Mouse (Mus musculus) brain, embryonic 18.5 days (tissue): ENCODE measurements around the gene Ubl5.
"Not testable (repeated sequence)": the region's sequence is repeated elsewhere in the genome, so short reads cannot be mapped to it uniquely, and the experiment has no call there.

ENCODE experiments used
- DNase-seq: peaks from one replicate; pipeline ENCODE4 v3.0.0-alpha.2; 2012; ENCODE audit warnings: low read depth, low spot score

Gene Ubl5

GRCm38 (mm10) chr9:20642101-20642895 is at the start of gene Ubl5:
TSS of gene Ubl5 (plus strand) at chr9:20642878.
- DNase-seq, result peak; percentile 91

GRCm38 (mm10) chr9:20601270-20601669 is 41.4 kb upstream of the Ubl5 start:
- no peak for DNase-seq

- DNase-seq, result no peak
Measured at GRCm38 (mm10) chr9:20606269-20606668, 36.4 kb upstream of the Ubl5 start.

- peak; percentile 86 for DNase-seq
Measured at GRCm38 (mm10) chr9:20607100-20607974, 35.3 kb upstream of the Ubl5 start.

GRCm38 (mm10) chr9:20609831-20610464 is 32.7 kb upstream of the Ubl5 start:
- DNase-seq, result no peak

- DNase-seq, result no peak
Measured at GRCm38 (mm10) chr9:20611976-20612375, 30.7 kb upstream of the Ubl5 start.

- DNase-seq, result no peak
Measured at GRCm38 (mm10) chr9:20616685-20617084, 26.0 kb upstream of the Ubl5 start.

- no peak for DNase-seq
Measured at GRCm38 (mm10) chr9:20631332-20631731, 11.3 kb upstream of the Ubl5 start.

- DNase-seq, result not testable (repeated sequence)
Measured at GRCm38 (mm10) chr9:20635676-20636075, 7.0 kb upstream of the Ubl5 start.

GRCm38 (mm10) chr9:20636256-20636655 is 6.4 kb upstream of the Ubl5 start:
- DNase-seq, result no peak

GRCm38 (mm10) chr9:20636790-20637189 is 5.9 kb upstream of the Ubl5 start:
- no peak for DNase-seq

- no peak for DNase-seq
Measured at GRCm38 (mm10) chr9:20638552-20638951, 4.1 kb upstream of the Ubl5 start.

- DNase-seq, result no peak
Measured at GRCm38 (mm10) chr9:20639486-20639885, 3.2 kb upstream of the Ubl5 start.

GRCm38 (mm10) chr9:20641501-20641900 is 1.2 kb upstream of the Ubl5 start:
- no peak for DNase-seq

- DNase-seq, result peak; percentile 61
Measured at GRCm38 (mm10) chr9:20642896-20643466, 303 bp downstream of the Ubl5 start.

GRCm38 (mm10) chr9:20643781-20644180 is 1.1 kb downstream of the Ubl5 start:
- DNase-seq, result no peak

- peak; percentile 62 for DNase-seq
Measured at GRCm38 (mm10) chr9:20644360-20645081, 1.8 kb downstream of the Ubl5 start, which contains the start of gene Fbxl12. TSS of gene Fbxl12 (minus strand) at chr9:20644767.

GRCm38 (mm10) chr9:20645121-20645520 is 2.4 kb downstream of the Ubl5 start:
- DNase-seq, result no peak

- peak; percentile 100 for DNase-seq
Measured at GRCm38 (mm10) chr9:20651602-20652259, 9.1 kb downstream of the Ubl5 start, which contains the start of gene Pin1. TSS of gene Pin1 (plus strand) at chr9:20652095.

- no peak for DNase-seq
Measured at GRCm38 (mm10) chr9:20652260-20652658, 9.6 kb downstream of the Ubl5 start.
